Mouse (Mus musculus) MN1 (cell line): ENCODE measurements around the gene Cyb561a3.

Experiments
- DNase-seq: peaks from one replicate; pipeline ENCODE4 v3.0.0-alpha.2; 2016; ENCODE audit warnings: low spot score

Gene Cyb561a3

DNA sequence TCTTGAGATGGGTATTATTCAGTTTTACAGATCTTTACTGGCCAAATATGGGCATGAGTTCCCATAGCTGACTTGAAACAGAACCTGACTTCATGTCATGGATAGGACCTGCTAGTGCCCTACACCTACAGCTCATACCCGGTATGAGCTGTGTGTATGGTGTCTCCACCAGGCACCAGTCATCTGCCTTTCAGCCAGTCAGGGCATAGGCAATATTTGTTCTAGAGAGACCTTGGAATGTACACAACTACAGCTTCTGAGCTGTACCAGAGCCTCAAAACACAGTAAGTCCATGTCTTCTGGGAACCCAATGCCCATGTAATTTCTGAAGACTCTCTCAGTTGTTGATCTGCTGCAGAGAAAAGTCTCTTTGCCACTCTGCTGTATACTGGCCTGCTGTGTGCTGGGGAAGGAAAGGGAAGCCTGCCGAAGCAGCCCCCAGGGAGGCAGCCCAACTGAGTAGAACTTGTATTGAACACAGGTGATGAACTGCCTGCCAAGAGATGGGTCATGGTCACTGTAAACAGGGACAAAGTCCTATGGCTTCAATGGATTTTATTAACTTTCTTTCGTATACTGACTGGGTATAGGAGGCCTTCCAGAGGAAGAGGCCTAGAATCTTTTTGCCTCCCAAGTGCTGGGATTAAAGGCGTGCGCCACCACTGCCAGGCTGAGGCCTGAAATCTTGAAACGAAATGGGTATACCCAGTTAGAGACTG lies 14.8 kb downstream of the Cyb561a3 start:
- no peak for DNase-seq

- no peak for DNase-seq
Measured at GRCm38 (mm10) chr19:10598188-10598587, 21.2 kb downstream of the Cyb561a3 start.

DNA sequence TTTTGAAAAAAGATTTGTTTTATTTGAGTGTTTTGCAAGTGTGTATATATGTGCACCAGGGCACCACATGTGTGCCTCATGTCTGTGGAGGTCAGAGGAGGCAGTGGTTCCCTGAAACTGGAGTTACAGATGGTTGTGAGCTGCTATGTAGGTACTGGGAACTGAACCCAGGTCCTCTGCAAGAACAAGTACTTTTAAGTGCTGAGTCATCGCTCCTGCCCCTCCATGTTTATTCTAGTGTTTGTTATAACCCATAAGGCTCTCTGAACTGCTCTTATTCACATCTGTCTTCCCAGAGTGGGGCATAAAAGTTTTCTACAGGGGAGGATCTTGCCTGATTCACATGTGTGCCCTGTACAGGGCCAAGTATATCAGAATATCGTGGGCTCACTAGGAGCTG lies 22.7 kb downstream of the Cyb561a3 start:
- DNase-seq, result no peak

DNA sequence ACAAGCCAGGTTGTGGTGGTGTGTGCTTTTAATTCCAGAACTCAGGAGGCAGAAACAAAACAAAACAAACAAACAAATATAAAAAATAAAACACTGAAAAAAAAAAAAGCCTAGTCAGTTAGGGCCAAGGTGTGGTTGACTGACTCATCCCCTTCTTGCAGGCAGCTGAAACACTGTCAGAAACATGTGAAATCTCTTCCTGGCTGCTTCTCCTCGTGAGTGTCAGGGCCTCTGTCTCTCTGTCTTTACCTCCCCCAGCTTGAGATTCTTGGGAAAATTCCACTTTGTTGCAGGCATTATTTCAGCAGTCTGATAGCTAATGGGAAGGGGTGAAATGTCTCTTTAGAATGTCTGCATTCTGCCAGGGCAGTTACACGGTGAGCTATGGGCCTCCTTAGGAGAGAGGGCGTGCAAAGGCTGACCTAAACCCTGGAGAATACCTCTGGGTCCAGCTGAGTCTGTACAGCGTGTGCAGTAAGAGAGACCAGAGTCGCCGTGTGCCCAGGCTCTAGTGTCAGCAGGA lies 25.3 kb downstream of the Cyb561a3 start:
- DNase-seq, result peak; percentile 37

DNA sequence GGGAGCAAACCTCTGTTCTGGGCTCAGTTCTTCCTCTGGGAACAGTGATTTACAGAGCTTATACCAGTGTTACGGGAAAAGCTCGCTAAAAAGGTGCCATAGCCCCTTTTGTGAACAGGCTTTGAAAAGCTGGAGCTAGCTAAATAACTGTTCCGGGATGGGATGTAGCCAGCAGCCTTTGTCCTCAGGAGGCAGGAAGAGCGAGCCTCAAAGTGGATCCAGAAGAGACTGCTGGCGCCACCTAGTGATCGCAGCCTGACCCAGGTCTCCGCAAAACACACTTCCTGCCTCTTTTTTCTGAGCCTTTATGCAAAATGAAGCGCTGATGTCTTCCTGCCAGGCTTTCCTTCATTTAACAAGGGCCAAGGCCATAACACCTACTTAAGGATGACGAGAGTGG lies 25.8 kb downstream of the Cyb561a3 start:
- peak; percentile 88 for DNase-seq

DNA sequence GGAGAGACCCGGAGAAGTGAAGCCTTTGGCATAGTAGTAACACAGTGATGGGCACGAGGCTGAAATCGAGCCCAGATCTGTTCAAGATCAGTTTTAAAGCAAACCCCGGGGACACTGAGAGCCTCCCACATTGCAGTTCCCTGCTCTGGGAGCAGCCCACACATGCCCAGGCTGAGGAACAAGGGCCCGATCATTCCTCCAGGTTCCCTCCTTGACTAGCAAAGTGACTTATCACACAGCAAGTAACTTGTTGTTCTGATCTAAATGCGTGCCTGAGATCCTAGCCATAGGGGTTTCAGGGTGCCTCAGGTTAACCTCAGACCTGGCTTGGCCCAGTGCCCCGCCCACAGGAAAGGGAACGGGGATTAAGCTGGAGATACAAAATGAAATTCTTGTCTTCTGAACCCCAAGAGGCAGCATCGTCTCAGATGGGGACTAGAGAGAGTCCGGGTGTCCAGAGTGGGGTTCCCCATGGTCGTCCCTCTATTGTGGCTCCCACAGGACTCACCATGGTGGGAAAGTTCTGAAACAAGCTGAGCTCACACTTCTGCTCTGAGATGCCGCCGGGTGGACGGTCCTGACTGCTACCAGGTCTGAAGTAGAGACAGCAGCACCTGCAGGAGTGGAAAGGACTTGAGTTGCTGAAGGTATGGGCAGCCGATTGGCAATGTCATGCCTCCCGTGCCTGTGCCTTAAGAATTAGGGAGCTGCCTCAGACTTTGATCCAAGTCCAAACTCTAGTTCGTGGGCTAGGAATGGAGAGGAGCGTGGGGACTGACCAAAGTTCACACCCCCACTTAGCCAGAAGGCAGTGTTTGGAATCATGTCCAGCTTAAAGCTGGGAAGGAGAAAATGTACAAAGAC lies 26.9 kb downstream of the Cyb561a3 start:
- DNase-seq, result no peak

DNA sequence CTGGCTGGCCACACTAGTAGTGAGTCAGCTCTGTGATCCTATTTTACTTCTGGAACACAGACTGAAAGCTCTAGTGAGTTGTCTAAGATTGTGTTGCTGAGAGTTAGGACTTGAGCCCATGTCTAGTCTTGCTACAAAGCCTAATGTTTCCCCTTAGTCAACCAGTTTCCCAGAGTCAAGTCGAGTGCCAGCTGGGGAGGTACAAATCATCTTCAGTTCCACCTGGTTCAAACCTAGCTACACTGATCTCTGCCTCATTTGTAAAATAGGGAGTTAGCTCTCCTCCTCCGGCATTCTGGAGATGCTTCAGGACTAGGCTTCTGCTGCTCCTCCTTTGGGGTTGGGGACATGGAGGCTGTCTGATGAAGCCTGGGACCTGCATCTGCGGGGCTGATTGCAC lies 27.6 kb downstream of the Cyb561a3 start:
- DNase-seq, result no peak

GRCm38 (mm10) chr19:10605293-10605900 lies 28.4 kb downstream of the Cyb561a3 start, which contains the start of the genes Ddb1 and Tkfc:
Ddb1 (plus strand) TSS chr19:10605327.
Tkfc (minus strand) TSS chr19:10605654.
- peak; percentile 95 for DNase-seq

DNA sequence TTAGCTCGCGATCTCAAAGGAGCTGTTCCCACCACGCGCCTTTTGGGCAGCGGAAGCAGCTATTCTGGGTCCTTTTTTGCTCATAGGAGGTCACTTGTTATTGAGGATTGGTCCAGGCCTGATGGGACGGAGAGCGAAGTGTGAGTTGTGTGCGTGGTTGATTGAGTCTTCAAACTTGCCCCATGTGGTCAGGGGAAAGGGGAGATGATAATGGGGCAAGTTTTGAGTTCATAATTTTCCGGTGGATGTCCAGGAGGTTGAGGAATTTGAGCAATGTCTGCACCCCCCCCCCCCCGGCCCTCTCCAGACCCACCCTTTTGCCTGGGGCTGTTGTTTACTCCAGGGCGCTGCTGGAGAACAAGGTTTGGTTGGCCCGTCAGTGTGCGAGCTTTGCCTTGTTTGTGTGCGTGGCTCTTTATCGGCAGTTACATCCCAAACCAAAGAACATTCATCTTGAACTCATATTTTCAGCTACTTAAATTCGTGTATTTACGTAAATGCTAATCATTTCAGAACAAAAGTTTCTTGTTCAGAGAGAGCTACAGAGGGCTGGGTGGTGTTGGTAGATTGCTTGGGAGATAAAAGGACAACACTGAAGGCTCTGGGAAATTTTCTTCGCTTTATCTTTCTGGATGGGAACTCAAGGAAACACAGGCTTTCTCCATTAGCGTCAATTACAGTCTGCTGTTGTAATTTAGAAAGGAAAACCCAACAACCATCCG lies 29.1 kb downstream of the Cyb561a3 start:
- peak; percentile 27 for DNase-seq

DNA sequence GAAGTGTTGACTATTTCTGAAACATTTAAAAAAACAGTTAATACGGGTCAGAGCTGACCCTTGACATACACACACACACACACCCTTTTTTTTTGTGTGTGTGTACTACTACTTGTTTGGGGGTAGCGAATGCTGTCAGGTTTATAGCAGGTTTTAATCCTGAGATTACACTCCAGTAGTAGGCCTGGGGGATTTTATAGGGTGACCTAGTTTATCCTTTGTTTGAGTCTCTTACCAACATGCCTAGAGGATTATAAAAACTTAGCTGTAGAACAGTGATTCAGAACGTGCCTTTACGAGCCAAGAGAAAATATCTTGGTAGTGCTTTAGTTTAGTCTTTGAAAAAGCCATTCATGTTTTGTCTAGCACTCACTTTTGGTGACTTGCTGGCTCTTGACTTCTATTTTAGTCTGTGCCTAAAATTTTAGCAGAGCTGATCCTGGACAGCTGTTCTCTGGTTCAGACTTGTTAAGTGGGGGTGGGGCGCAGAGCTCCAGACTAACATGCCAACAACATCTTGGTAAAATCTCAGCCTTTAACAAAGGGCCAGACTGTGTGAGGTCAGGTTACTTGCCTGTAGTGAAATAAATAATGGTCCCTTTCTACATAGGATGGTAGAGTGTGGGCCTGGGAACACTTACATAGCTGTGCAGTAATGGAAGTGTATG lies 31.7 kb downstream of the Cyb561a3 start:
- no peak for DNase-seq

- DNase-seq, result no peak
Measured at GRCm38 (mm10) chr19:10634106-10634871, 57.3 kb downstream of the Cyb561a3 start, which contains the start of gene Vwce. Vwce (plus strand) TSS chr19:10634213.

- DNase-seq, result no peak
Measured at GRCm38 (mm10) chr19:10634872-10635318, 57.9 kb downstream of the Cyb561a3 start.

DNA sequence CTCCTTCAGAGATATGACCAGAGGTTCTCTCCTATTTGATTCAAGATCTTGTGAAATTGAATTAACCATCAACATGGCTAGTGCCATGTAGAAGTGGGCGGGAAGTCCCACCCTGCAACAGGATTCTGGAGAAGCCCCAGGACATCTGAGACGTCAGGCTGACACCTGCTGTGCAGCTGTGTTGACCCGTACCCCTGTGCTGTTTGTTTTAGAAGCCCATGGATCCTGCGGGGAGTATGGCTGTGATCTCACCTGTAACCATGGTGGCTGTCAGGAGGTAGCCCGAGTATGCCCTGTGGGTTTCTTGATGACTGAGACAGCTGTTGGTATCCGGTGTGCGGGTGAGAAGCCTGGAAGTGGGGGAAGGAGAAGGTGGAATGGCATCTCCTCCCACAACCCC lies 60.9 kb downstream of the Cyb561a3 start:
- DNase-seq, result no peak

- DNase-seq, result no peak
Measured at GRCm38 (mm10) chr19:10640080-10640479, 63.1 kb downstream of the Cyb561a3 start.

DNA sequence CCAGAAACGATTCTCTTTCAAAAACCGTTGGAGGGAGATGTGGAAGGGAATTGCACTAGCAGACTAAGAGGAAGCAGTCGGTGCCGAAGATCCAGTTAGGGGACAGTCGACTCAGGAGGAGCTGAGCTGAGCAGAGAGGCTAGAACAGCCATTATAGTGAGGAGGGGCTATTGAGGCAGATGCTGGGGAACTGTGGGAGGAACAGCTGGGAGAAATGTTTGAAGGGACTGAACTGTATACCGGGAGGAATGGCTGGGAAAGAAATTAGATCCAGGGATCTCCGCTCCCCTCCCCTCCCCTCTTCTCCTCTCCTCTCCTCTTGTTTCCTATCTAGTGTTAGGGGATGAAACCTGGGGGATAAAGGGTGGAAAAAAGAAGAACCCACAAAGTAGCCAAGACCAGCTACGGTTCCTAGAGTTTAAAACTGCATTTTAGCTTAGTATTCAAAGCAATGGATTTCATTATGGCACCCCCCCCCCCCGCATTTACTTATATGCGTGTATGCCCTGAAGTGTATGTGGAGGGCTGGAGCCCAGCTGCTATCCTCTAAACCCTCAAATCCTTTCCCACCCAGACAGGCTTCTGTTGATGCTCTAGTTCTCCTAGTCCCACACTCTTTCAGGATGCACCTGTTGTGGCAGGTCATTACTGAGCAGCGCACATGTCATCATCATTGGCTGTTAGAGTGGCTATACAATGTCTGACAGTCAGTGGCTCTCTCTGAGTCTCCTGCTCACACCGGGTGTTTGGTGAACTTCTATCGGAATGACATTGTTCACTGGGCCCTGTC lies 63.8 kb downstream of the Cyb561a3 start:
- DNase-seq, result no peak
